ENCODE assay signal across 7 mouse cellular contexts in genomic region chr1:57205198-57205987, GRCm38 (mm10).
DNase-seq lines count a peak whose midpoint lies in the region; ATAC-seq and TF ChIP-seq lines count a peak whose summit lies in the region.

No protein-coding gene starts in this region.

- 0 out of 2 replicates have a peak overlapping the region, but pooled peaks have one; percentile 29 for H3K4me3 ChIP-seq in gastrocnemius, adult 2 months
- H3K4me3 ChIP-seq in left cerebral cortex, adult 2 months = 0 out of 2 replicates have a peak overlapping the region, but pooled peaks have one; percentile 11
- H3K4me3 ChIP-seq in midbrain, embryonic 11.5 days (ENCODE audit: low read depth, low read length) = no peak overlapping the region

- no peak overlapping the region for H3K27ac ChIP-seq in gastrocnemius, adult 2 months
- no peak overlapping the region for H3K27ac ChIP-seq in left cerebral cortex, adult 2 months
- H3K27ac ChIP-seq in midbrain, embryonic 11.5 days (ENCODE audit: low read depth, low read length) = no peak overlapping the region

- no peaks in the 10 kb centered on the region for H3K9me3 ChIP-seq in midbrain, embryonic 11.5 days (ENCODE audit: control insufficient read depth, low read length)

- 0 out of 2 replicates have a peak, but pooled peaks cover 5% of the 10 kb centered on the region for H3K4me1 ChIP-seq in midbrain, embryonic 11.5 days (ENCODE audit: control insufficient read depth, insufficient read depth, low read length)

- peak; percentile 91 for TF ChIP-seq CTCF in gastrocnemius, adult 2 months (IDR thresholded peaks at IDR 0.05)
- peak; percentile 89 for TF ChIP-seq CTCF in left cerebral cortex, adult 2 months (IDR thresholded peaks at IDR 0.05)

- no peaks in the 10 kb centered on the region for H3K36me3 ChIP-seq in midbrain, embryonic 11.5 days (ENCODE audit: control insufficient read depth, insufficient read depth, low read length)

- H3K9ac ChIP-seq in midbrain, embryonic 11.5 days (ENCODE audit: low read length) = no peak overlapping the region

- peak; percentile 77 for ATAC-seq in midbrain, embryonic 11.5 days (ENCODE audit: low FRiP score)

- peaks cover 35% of the 10 kb centered on the region; the same call in 1 of the 2 replicates for H3K27me3 ChIP-seq in midbrain, embryonic 11.5 days (ENCODE audit: control insufficient read depth, insufficient read depth, low read length)

- intact Hi-C loops in gastrocnemius, adult 2 months (cut with DNase I) = loop anchor here (5.0 kb wide), 1 partner anchor 1318 kb away; no protein-coding TSS in a partner anchor
- intact Hi-C loops in left cerebral cortex, adult 2 months (cut with DNase I) = loop anchor here (2.0 kb wide), 2 partner anchors 225 to 1315 kb away; no protein-coding TSS in a partner anchor

- WGBS in midbrain, embryonic 11.5 days = 11% methylated on average over 9 of the region's 9 CpGs

- peak overlapping the region; percentile 30; the same call in 1 of the 2 replicates for H3K4me2 ChIP-seq in midbrain, embryonic 11.5 days

- DNase-seq in adrenal gland, adult 2 months = peak; percentile 60
- peak; percentile 60 to 62 for DNase-seq in cerebellum, postnatal 36 days
- DNase-seq in gastrocnemius, adult 2 months = peak; percentile 62
- DNase-seq in induced T-regulatory cell, adult 2 months (ENCODE audit: low read depth) = peak; percentile 42
- peak; percentile 71 to 78 for DNase-seq in left cerebral cortex, adult 2 months (ENCODE audit: extremely low spot score in 1 of 2, low spot score in 2 of 2)
- DNase-seq in midbrain, embryonic 11.5 days (ENCODE audit: low spot score, missing footprints) = peak; percentile 97
- peak; percentile 10 to 54 for DNase-seq in spleen, postnatal 10 days (ENCODE audit: low spot score in 2 of 2)

Comparison
In these comparisons a context has a peak if more than half of its experiments do, and no peak if none do; other contexts are left out.
1. DNase-seq: peak in every context shown above with its lines; median percentile 97 in midbrain, embryonic 11.5 days; 74 in left cerebral cortex, adult 2 months; 62 in gastrocnemius, adult 2 months; 61 in cerebellum, postnatal 36 days; 60 in adrenal gland, adult 2 months; 42 in induced T-regulatory cell, adult 2 months; 32 in spleen, postnatal 10 days.